In the genomic region with DNA sequence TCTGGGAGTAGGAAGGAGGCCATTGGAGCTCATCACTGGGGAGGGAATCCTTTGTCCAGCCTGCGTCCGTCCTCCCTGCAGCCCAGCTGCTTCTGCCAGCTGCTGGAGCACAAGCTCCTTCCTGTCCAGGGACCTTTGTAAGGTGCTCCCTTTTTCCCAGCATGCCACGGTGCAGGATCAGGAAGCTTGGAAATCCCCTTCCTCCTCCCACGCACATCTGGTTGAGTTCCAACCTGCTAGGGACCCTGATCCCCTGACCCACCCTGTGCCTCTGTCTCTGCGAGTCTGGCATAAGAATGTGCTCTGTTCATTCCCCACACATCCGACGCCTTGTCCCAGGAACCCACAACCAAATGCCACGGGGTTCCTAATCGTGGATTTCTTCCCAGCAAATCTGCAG, we compare ENCODE assay signal across 8 mouse cellular contexts. TPM values are rescaled to one million over a fixed set of nuclear protein-coding genes. Genes with fewer than 3 reads are reported as not detected.
DNase-seq lines count a peak whose midpoint lies in the region; ATAC-seq and TF ChIP-seq lines count a peak whose summit lies in the region.

No protein-coding gene starts in this region.

- peak overlapping the region; percentile 91 for H3K27ac ChIP-seq in heart, adult 2 months
- H3K27ac ChIP-seq in kidney, embryonic 16.5 days (ENCODE audit: low read length): peak overlapping the region; percentile 85
- H3K27ac ChIP-seq in small intestine, adult 2 months (ENCODE audit: insufficient read depth, low read depth, low read length): peak overlapping the region; percentile 78

- TF ChIP-seq POLR2A in heart, adult 2 months (IDR thresholded peaks at IDR 0.05; ENCODE audit: insufficient read depth, low read depth, low read length): peak; percentile 34
- no peak for TF ChIP-seq POLR2A in small intestine, adult 2 months (IDR thresholded peaks at IDR 0.05; ENCODE audit: low read depth, low read length)

- no peaks in the 10 kb centered on the region for H3K79me2 ChIP-seq in heart, adult 2 months (replicated peaks; ENCODE audit: control insufficient read depth, insufficient read depth, low read length)

- DNase-seq in heart, adult 2 months: peak; percentile 71 to 76
- no peak for DNase-seq in embryo, embryonic 10.5 days (ENCODE audit: low spot score)
- no peak for DNase-seq in MN1 (ENCODE audit: low spot score)

- no peaks in the 10 kb centered on the region for H3K9me3 ChIP-seq in megakaryocyte, embryonic 14.5 days
- H3K9me3 ChIP-seq in kidney, embryonic 16.5 days (ENCODE audit: low read length): no peaks in the 10 kb centered on the region

- peak overlapping the region; percentile 19; the same call in 1 of the 2 replicates for H3K9ac ChIP-seq in heart, adult 2 months (ENCODE audit: low read depth, low read length)
- peak overlapping the region; percentile 32; the same call in 1 of the 2 replicates for H3K9ac ChIP-seq in kidney, embryonic 16.5 days (replicated peaks; ENCODE audit: low read length)

- intact Hi-C loops in heart, adult 2 months (cut with DNase I): loop anchor here (1.0 to 2.0 kb wide), 2 partner anchors 19 to 614 kb away; no protein-coding TSS in a partner anchor

- no peak for TF ChIP-seq CTCF in heart, adult 2 months (IDR thresholded peaks at IDR 0.05)
- TF ChIP-seq CTCF in small intestine, adult 2 months (IDR thresholded peaks at IDR 0.05; ENCODE audit: extremely low read depth, insufficient read length, insufficient replicate concordance, low read depth, low read length): no peak

- 15% methylated on average over 9 of the region's 9 CpGs for WGBS in heart, adult 2 months
- WGBS in kidney, embryonic 16.5 days: 50% methylated on average over 9 of the region's 9 CpGs
- WGBS in small intestine, adult 2 months: 38% methylated on average over 9 of the region's 9 CpGs

- H3K27me3 ChIP-seq in megakaryocyte, embryonic 14.5 days (replicated peaks): no peaks in the 10 kb centered on the region
- no peaks in the 10 kb centered on the region for H3K27me3 ChIP-seq in heart, adult 2 months (ENCODE audit: control insufficient read depth, insufficient read depth, low read length)
- H3K27me3 ChIP-seq in kidney, embryonic 16.5 days (ENCODE audit: insufficient read depth, low read length): no peaks in the 10 kb centered on the region
- H3K27me3 ChIP-seq in small intestine, adult 2 months (ENCODE audit: control insufficient read depth, insufficient read depth, low read length): no peaks in the 10 kb centered on the region

- no peak for ATAC-seq in megakaryocyte, adult 5-6 weeks (ENCODE audit: poor library complexity, severe bottlenecking)
- no peak for ATAC-seq in kidney, embryonic 16.5 days (ENCODE audit: low FRiP score, low TSS enrichment)
- no peak for ATAC-seq in CD4-positive, CD25-positive, alpha-beta regulatory T cell, adult 4 months

- H3K4me1 ChIP-seq in megakaryocyte, embryonic 14.5 days: peaks cover 100% of the 10 kb centered on the region
- peaks cover 67% of the 10 kb centered on the region for H3K4me1 ChIP-seq in heart, adult 2 months (ENCODE audit: control insufficient read depth, insufficient read depth, low read length)
- H3K4me1 ChIP-seq in kidney, embryonic 16.5 days (ENCODE audit: insufficient read depth, low read length): peaks cover 94% of the 10 kb centered on the region
- peaks cover 74% of the 10 kb centered on the region for H3K4me1 ChIP-seq in small intestine, adult 2 months (ENCODE audit: control insufficient read depth, insufficient read depth, insufficient read length, low read length)

- H3K4me3 ChIP-seq in megakaryocyte, embryonic 14.5 days (replicated peaks): peak overlapping the region; percentile 92
- H3K4me3 ChIP-seq in heart, adult 2 months: 0 out of 2 replicates have a peak overlapping the region, but pooled peaks have one; percentile 3
- no peak overlapping the region for H3K4me3 ChIP-seq in kidney, embryonic 16.5 days (ENCODE audit: low read length)
- 0 out of 2 replicates have a peak overlapping the region, but pooled peaks have one; percentile 1 for H3K4me3 ChIP-seq in small intestine, adult 2 months (ENCODE audit: low read depth, low read length)

- peak overlapping the region; percentile 31; the same call in 1 of the 2 replicates for H3K4me2 ChIP-seq in kidney, embryonic 16.5 days (replicated peaks; ENCODE audit: low read depth, low read length)

- TF ChIP-seq EP300 in heart, adult 2 months (IDR thresholded peaks at IDR 0.05; ENCODE audit: insufficient read depth, low read depth, low read length): peak; percentile 92

- H3K36me3 ChIP-seq in megakaryocyte, embryonic 14.5 days (replicated peaks; ENCODE audit: low read length): peaks cover 69% of the 10 kb centered on the region
- peaks cover 33% of the 10 kb centered on the region for H3K36me3 ChIP-seq in heart, adult 2 months (ENCODE audit: control insufficient read depth, insufficient read depth, low read length)
- H3K36me3 ChIP-seq in kidney, embryonic 16.5 days (ENCODE audit: insufficient read depth, low read length): peaks cover 24% of the 10 kb centered on the region; the same call in 1 of the 2 replicates
- H3K36me3 ChIP-seq in small intestine, adult 2 months (ENCODE audit: control insufficient read depth, insufficient read depth, low read length): peaks cover 4% of the 10 kb centered on the region; the same call in 1 of the 2 replicates

RNA-seq across cellular contexts. Expression of a gene that starts 18.1 kb away (rescaled TPM):
- 4.4 TPM in 1 of 2 replicates, not detected in the other for polyA plus RNA-seq in megakaryocyte, embryonic 14.5 days (2012; ENCODE audit: insufficient read depth, low replicate concordance)
- 30.6 and 34.0 TPM in 2 replicates for total RNA-seq in megakaryocyte, adult 5-6 weeks (2015)
- total RNA-seq in megakaryocyte, adult 5-6 weeks (2017): 6.5 and 11.5 TPM in 2 replicates
- total RNA-seq in heart, adult 2 months (2021): 1 to 10 TPM; 2.0 to 2.3 TPM
- polyA plus RNA-seq in heart, adult 2 months (2012; rRNA removed): 8.3 and 8.6 TPM in 2 replicates
- polyA plus RNA-seq in kidney, embryonic 16.5 days (2015; fragmentation: Nextera tagmentation; extraction: Ambion mirVana): 42.7 and 44.1 TPM in 2 replicates
- 2,702 and 6,898 TPM in 2 replicates for polyA plus RNA-seq in small intestine, adult 2 months (2012; rRNA removed)
- polyA plus RNA-seq in CD4-positive, CD25-positive, alpha-beta regulatory T cell, adult 4 months (2017; shearing (Covaris generic)): 10 to 100 TPM in 1 of 2 experiments, 1 to 10 TPM in 1; 9.0 to 10.8 TPM

RNA-seq across cellular contexts. Expression of a gene that starts 22.2 kb away (rescaled TPM):
- polyA plus RNA-seq in megakaryocyte, embryonic 14.5 days (2012; ENCODE audit: insufficient read depth, low replicate concordance): 8.4 TPM in 1 of 2 replicates, not detected in the other
- not detected in 2 replicates for total RNA-seq in megakaryocyte, adult 5-6 weeks (2015)
- total RNA-seq in megakaryocyte, adult 5-6 weeks (2017): 0.26 and 1.4 TPM in 2 replicates
- 1 to 10 TPM in 1 of 2 experiments, not detected in 1; 1.2 TPM for total RNA-seq in heart, adult 2 months (2021)
- 0.88 and 1.2 TPM in 2 replicates for polyA plus RNA-seq in heart, adult 2 months (2012; rRNA removed)
- polyA plus RNA-seq in kidney, embryonic 16.5 days (2015; fragmentation: Nextera tagmentation; extraction: Ambion mirVana): 1.4 and 1.6 TPM in 2 replicates
- 2.9 and 5.0 TPM in 2 replicates for polyA plus RNA-seq in small intestine, adult 2 months (2012; rRNA removed)
- 1 to 10 TPM in 1 of 2 experiments, under 1 TPM in 1; 0.71 to 2.3 TPM for polyA plus RNA-seq in CD4-positive, CD25-positive, alpha-beta regulatory T cell, adult 4 months (2017; shearing (Covaris generic))

RNA-seq across cellular contexts. Expression of a gene that starts 26.7 kb away (rescaled TPM):
- polyA plus RNA-seq in megakaryocyte, embryonic 14.5 days (2012; ENCODE audit: insufficient read depth, low replicate concordance): 0.89 TPM in 1 of 2 replicates, not detected in the other
- total RNA-seq in megakaryocyte, adult 5-6 weeks (2015): 0.83 and 2.9 TPM in 2 replicates
- 0.33 TPM in 1 of 2 replicates, not detected in the other for total RNA-seq in megakaryocyte, adult 5-6 weeks (2017)
- total RNA-seq in heart, adult 2 months (2021): 1 to 10 TPM in 1 of 2 experiments, under 1 TPM in 1; 0.73 to 1.9 TPM
- polyA plus RNA-seq in heart, adult 2 months (2012; rRNA removed): 2.1 and 3.5 TPM in 2 replicates
- 5.0 and 5.2 TPM in 2 replicates for polyA plus RNA-seq in kidney, embryonic 16.5 days (2015; fragmentation: Nextera tagmentation; extraction: Ambion mirVana)
- polyA plus RNA-seq in small intestine, adult 2 months (2012; rRNA removed): 1.8 and 4.8 TPM in 2 replicates
- 1 to 10 TPM; 2.2 to 3.7 TPM for polyA plus RNA-seq in CD4-positive, CD25-positive, alpha-beta regulatory T cell, adult 4 months (2017; shearing (Covaris generic))

RNA-seq across cellular contexts. Expression of a gene that starts 26.8 kb away (rescaled TPM):
- 80.4 and 114 TPM in 2 replicates for polyA plus RNA-seq in megakaryocyte, embryonic 14.5 days (2012; ENCODE audit: insufficient read depth, low replicate concordance)
- total RNA-seq in megakaryocyte, adult 5-6 weeks (2015): 5.4 and 5.7 TPM in 2 replicates
- total RNA-seq in megakaryocyte, adult 5-6 weeks (2017): 21.9 and 42.4 TPM in 2 replicates
- total RNA-seq in heart, adult 2 months (2021): 10 to 100 TPM; 46.6 to 53.8 TPM
- polyA plus RNA-seq in heart, adult 2 months (2012; rRNA removed): 48.5 and 56.9 TPM in 2 replicates
- polyA plus RNA-seq in kidney, embryonic 16.5 days (2015; fragmentation: Nextera tagmentation; extraction: Ambion mirVana): 87.6 and 104 TPM in 2 replicates
- polyA plus RNA-seq in small intestine, adult 2 months (2012; rRNA removed): 86.8 and 113 TPM in 2 replicates
- 10 to 100 TPM in 1 of 2 experiments, 1 to 10 TPM in 1; 9.4 to 13.9 TPM for polyA plus RNA-seq in CD4-positive, CD25-positive, alpha-beta regulatory T cell, adult 4 months (2017; shearing (Covaris generic))

RNA-seq across cellular contexts. Expression of a gene that starts 32.7 kb away (rescaled TPM):
- polyA plus RNA-seq in megakaryocyte, embryonic 14.5 days (2012; ENCODE audit: insufficient read depth, low replicate concordance): 71.2 and 72.9 TPM in 2 replicates
- 22.7 and 23.8 TPM in 2 replicates for total RNA-seq in megakaryocyte, adult 5-6 weeks (2015)
- 20.9 and 24.0 TPM in 2 replicates for total RNA-seq in megakaryocyte, adult 5-6 weeks (2017)
- total RNA-seq in heart, adult 2 months (2021): 10 to 100 TPM; 29.9 to 31.5 TPM
- 49.3 and 56.1 TPM in 2 replicates for polyA plus RNA-seq in heart, adult 2 months (2012; rRNA removed)
- 111 and 115 TPM in 2 replicates for polyA plus RNA-seq in kidney, embryonic 16.5 days (2015; fragmentation: Nextera tagmentation; extraction: Ambion mirVana)
- polyA plus RNA-seq in small intestine, adult 2 months (2012; rRNA removed): 70.5 and 132 TPM in 2 replicates
- polyA plus RNA-seq in CD4-positive, CD25-positive, alpha-beta regulatory T cell, adult 4 months (2017; shearing (Covaris generic)): 10 to 100 TPM; 12.3 to 16.4 TPM

Comparison
In these comparisons a context has a peak if more than half of its experiments do, and no peak if none do; other contexts are left out.
1. DNase-seq: peak in heart, adult 2 months (2 of 2); none in embryo, embryonic 10.5 days (single experiment) and MN1 (single experiment).
2. RNA of a gene that starts 18.1 kb away (polyA plus RNA-seq): 2,702 to 6,898 TPM in small intestine, adult 2 months; 42.7 to 44.1 TPM in kidney, embryonic 16.5 days, 9.0 to 10.8 TPM in CD4-positive, CD25-positive, alpha-beta regulatory T cell, adult 4 months, 8.3 to 8.6 TPM in heart, adult 2 months and 4.4 TPM in megakaryocyte, embryonic 14.5 days; every median in the first group is over 10 times any median in the second.
3. Peak in every context shown above with its lines, with median percentiles within 50 percentile points of each other: H3K27ac ChIP-seq.